Mouse (Mus musculus): ENCODE data around the gene Mpzl3.

DNA sequence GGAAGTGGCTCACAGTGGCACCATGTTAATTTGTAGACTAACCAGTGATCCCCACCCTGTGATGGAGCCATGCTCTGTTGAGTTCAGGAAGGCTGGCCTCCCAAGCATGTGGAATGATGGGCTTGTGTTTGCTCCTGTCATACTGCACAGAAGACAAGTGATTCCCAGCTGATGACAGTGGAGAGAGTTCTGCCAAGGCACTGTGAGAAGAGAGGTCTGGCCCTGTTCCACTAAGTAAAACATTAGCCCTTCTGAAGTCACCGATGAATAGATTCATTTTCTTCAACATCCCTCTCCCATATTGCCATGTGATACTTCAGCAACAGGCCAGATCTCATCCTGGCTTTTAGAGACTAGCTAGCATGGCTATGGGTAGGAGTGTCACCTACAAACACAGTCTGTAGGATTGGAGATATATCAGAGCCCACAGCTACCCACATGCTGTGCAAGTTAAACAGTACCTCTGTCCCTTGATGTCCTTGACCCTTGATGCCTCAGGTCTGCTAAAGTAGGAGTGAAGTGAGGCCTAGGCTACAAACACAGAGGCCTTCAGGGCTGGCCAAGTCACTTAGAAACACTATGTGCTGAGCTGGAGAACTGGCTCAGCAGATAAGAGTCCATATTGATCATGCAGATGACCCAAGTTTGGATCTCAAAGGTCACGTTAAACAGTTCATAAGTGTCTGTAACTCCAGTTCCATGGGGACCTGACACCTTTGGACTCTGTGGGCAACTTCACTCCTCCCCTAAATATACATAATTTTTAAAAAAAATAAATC lies 50.8 kb downstream of the Mpzl3 start:
- TF ChIP-seq POLR2A (IDR thresholded peaks at IDR 0.05; ENCODE audit: low read depth, low read length) (no peak), TCF12 (IDR thresholded peaks at IDR 0.05; ENCODE audit: low read depth, low read length) (no peak), KAT2A (IDR thresholded peaks at IDR 0.05; ENCODE audit: insufficient replicate concordance, low read length) (no peak), CTCF (conservative IDR thresholded peaks at IDR 0.05 in 1 of 2, IDR thresholded peaks at IDR 0.05 in 1 of 2; ENCODE audit: low read depth in 2 of 2, low read length in 2 of 2) (no peak), ZC3H11A (IDR thresholded peaks at IDR 0.05; ENCODE audit: low read depth, low read length) (no peak), JUND (conservative IDR thresholded peaks at IDR 0.05; ENCODE audit: low read depth, low read length) (no peak), MAFK (IDR thresholded peaks at IDR 0.05; ENCODE audit: insufficient replicate concordance, low read length) (no peak)

All from CH12.LX (cell line).